Mouse (Mus musculus): ENCODE results near the gene Acrv1. TPM values are rescaled to one million over a fixed set of nuclear protein-coding genes. Genes with fewer than 3 reads are reported as not detected.
"Not testable (repeated sequence)": the region's sequence is repeated elsewhere in the genome, so short reads cannot be mapped to it uniquely, and the experiment has no call there.

Acrv1 gene
- not detected for total RNA-seq (2021)
- long read RNA-seq, experiment 1 = 0 reads
- long read RNA-seq, experiment 2 = 0 reads

DNA sequence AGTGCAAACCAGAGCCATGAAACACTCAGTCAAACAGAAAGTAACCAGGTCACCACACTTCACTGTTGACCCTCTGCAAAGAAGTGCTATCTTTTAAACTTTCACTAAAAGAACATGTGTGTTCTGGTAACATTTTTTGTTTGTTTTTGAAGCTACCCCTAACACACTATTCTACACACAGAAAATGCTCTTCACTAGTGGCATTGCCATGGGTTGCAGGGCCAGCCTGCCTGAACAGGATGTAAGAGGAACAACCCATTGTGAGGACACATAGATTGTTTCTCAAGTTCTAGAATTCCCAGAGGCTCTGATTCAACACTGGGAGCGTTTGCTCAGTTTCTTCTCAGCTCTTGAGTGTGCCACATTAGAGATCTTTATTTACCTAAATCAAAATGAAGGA lies at the start of gene Acrv1:
Gene Acrv1, plus strand, starts transcription at position 301 of the 400 bp plus-strand sequence.
- intact Hi-C loops (cut with DNase I) = no loop called here

GRCm38 (mm10) chr9:36643276-36643675 lies 49.7 kb upstream of the Acrv1 start, which contains the start of gene A630095E13Rik:
Gene A630095E13Rik, minus strand, starts transcription at chr9:36643376.
- DNase-seq; intact Hi-C loops (cut with DNase I): not testable (repeated sequence)

More for the DNA sequence above, at the start of gene Acrv1:
- DNase-seq = no peak

DNA sequence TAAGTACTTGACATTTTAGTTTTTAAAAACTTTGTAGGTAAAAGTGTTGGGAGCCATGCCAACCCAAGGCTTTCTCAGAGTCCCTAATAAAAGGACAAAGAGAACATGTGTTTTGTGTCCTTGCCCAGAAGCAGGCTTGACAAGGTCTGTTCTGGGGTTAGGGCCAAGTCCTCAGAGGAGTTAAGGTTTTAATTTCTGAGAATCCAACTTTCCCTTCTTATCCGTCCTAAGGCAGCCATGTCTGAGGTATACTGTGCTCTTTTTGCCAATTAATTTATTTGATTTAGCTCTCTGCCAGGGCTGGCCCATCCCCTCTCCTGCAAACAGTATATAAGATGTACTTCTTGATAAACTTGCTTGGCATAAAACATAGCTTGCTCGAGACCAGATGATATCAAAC lies 11.6 kb upstream of the Acrv1 start:
- DNase-seq = no peak
- intact Hi-C loops (cut with DNase I) = no loop called here

- DNase-seq = no peak
- intact Hi-C loops (cut with DNase I) = no loop called here
Measured at GRCm38 (mm10) chr9:36687329-36687728, 5.7 kb upstream of the Acrv1 start.

DNA sequence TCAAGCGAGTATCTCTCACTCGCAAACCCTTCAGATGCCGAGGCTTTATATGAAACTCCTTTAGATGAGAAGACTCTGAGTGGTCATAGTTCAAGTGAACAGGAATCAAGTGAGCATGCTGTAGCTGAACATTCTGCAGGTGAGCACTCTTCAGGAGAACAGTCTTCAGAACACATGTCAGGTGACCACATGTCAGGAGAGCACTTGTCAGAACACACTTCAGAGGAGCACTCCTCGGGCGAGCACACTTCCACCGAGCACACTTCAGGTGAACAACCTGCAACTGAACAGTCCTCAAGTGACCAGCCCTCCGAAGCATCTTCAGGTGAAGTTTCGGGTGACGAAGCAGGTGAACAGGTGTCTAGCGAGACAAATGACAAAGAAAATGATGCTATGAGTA lies 1.3 kb downstream of the Acrv1 start:
- intact Hi-C loops (cut with DNase I) = no loop called here
- DNase-seq = no peak

- no peak for DNase-seq
- intact Hi-C loops (cut with DNase I) = no loop called here
Measured at GRCm38 (mm10) chr9:36705923-36706322, 12.9 kb downstream of the Acrv1 start.

- no peak for DNase-seq
- intact Hi-C loops (cut with DNase I) = no loop called here
Measured at GRCm38 (mm10) chr9:36707304-36707703, 14.3 kb downstream of the Acrv1 start.

DNA sequence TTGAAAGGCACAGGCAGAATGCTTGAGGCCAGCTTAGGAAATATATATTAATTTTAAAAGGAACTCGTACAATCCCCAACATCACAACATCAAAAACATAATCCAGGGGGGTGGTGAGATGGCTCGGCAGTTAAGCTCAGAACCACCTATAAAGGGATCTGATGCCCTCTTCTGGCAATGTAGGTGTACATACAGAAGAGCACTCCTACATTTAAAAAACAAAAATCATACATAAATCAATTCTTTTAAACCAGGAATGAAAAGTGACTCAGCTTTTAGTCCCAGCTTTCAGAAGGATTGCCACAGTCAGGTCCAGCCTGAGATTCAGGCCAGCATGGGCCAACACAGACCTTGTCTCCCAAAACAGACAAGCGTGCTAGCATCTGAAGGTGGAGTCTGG lies 23.6 kb downstream of the Acrv1 start:
- intact Hi-C loops (cut with DNase I) = no loop called here
- DNase-seq = no peak

DNA sequence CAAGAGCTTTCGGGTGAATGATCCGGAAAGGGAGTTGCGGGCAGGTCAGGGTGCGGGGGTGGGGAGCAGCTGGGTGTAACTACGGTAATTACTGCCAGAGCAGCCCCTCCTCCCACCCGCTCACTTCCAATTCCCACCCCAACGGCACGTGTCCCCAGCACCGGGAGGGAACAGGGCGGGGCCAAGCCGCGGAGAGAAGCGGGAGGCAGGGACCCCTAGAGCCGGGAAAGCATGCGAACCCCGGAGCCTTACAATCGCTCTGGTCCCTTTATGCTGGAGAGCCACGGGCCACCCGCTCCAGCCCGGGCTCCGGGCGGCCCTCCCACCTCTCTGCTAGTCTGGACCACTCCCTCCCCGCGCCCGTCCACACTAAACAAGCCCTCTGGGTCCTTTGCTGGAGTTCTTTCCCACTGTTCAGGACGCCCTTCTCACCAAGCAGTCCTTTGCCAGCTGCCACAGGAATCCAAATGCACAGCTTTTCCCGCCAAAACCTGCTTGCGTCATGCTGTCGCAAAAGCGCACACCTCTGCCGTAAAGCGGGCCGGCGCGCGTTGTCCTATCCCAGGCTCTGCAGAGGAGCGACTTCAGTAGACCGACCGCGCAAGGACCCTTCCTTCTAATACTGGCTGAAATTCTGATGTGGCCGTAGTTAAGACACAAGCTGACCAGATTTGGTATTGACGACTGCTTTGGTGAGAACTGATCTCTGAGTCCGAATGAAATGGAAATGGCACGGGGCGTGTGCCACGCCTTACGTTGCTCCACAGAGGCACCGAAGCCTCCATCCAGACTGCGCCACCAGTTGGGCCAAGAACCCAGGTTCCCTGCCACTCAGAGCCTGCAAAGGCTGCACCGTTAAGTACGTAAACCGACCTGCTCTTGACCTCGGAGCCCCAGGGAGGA lies 33.4 kb downstream of the Acrv1 start:
- intact Hi-C loops (cut with DNase I) = no loop called here
- DNase-seq = peak; percentile 79 to 83

DNA sequence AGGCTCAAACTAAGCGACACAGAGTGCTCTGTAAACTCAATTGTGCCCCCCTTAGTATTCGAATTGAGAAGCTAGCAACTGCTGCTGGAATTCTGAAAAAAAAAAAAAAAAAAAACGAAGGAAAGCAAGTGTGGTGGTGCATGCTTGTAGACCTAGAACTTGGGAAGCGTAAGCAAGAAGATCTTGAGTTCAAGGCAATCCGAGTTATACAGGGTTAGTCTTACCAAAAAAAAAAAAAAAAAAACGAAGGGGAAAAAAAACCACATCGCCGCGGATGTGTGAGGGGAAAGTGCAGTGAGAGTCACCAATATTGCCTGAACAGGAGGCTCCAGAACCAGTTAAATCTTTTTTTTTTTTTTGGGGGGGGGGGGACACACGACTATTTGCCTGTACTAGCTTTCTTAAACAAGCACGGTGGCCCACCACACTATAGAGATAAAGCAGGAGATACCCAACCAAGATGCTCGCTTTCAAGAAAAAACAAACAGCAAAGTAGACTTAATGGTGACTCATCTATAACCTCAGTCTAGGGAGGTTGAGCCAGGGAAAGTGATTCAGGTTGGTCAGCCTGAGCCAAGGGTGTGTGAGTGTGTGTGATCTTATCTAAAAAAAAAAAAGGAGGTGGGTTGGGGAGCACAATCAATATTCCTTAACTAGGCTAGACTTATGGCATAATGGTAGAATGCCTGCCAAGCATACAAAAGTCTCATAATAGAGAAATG lies 34.2 kb downstream of the Acrv1 start, which contains the start of gene Chek1:
Gene Chek1, minus strand, starts transcription at position 32 of the 722 bp plus-strand sequence.
- intact Hi-C loops (cut with DNase I) = no loop called here
- no peak for DNase-seq

Other genes with a start within 250 kb of the Acrv1 start
- gene Gm9513, start 217.6 kb upstream of the Acrv1 start, total RNA-seq (2021) = not detected
- gene Gm5615, start 151.3 kb upstream of the Acrv1 start, total RNA-seq (2021) = not detected
- not detected for gene Gm17689, start 110.6 kb upstream of the Acrv1 start, total RNA-seq (2021)
- not detected for gene A630095E13Rik, start 49.8 kb upstream of the Acrv1 start, total RNA-seq (2021)
- gene Chek1, start 33.8 kb downstream of the Acrv1 start, total RNA-seq (2021) = under 1 TPM; 0.12 to 0.31 TPM
- gene Stt3a, start 74.5 kb downstream of the Acrv1 start, total RNA-seq (2021) = 10 to 100 TPM; 36.2 to 42.6 TPM
- 10 to 100 TPM; 69.0 to 73.0 TPM for gene Ei24, start 104.2 kb downstream of the Acrv1 start, total RNA-seq (2021)
- gene Fez1, start 128.6 kb downstream of the Acrv1 start, total RNA-seq (2021) = 1 to 10 TPM; 2.8 to 3.6 TPM

All from gastrocnemius, postnatal 36 days (tissue).